Comparison of ENCODE assay signal across 8 mouse cellular contexts in the genomic region with DNA sequence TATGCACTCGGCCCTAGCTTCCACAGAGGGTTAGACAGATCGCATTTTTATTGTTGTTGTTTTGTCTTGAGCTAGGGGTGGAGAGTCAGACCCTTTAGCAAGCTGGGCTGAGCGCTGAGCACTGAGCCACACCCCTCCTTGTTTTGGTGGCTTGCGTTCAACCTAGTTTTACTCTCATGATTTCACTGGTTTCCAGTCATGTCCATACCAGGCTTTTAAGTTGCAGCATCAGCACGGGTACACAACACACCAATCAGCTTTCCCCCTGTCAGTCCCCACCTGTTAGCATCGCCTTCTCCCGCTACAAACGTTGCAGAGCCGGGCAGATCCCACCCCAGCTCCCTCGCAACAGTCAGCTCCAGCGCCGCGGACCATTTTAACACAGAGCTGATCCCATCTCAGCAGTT. TPM values are rescaled to one million over a fixed set of nuclear protein-coding genes. Genes with fewer than 3 reads are reported as not detected.
DNase-seq lines count a peak whose midpoint lies in the region; ATAC-seq lines count a peak whose summit lies in the region.

No protein-coding gene starts in this region.

- peaks cover 21% of the 10 kb centered on the region for H3K36me3 ChIP-seq in heart, embryonic 13.5 days
- peaks cover 16% of the 10 kb centered on the region for H3K36me3 ChIP-seq in hindbrain, embryonic 10.5 days

- peak overlapping the region; percentile 91 for H3K27ac ChIP-seq in heart, embryonic 13.5 days (replicated peaks)
- peak overlapping the region; percentile 95 for H3K27ac ChIP-seq in hindbrain, embryonic 10.5 days

- under 1% methylated on average over 13 of the region's 13 CpGs for WGBS in heart, embryonic 13.5 days
- 1% methylated on average over 13 of the region's 13 CpGs for WGBS in hindbrain, embryonic 10.5 days

- 0 out of 2 replicates have a peak, but pooled peaks have one; percentile 8 for ATAC-seq in heart, embryonic 13.5 days (ENCODE audit: extremely low read depth, insufficient number of reproducible peaks, low FRiP score, low TSS enrichment)
- peak; percentile 72 for ATAC-seq in megakaryocyte-erythroid progenitor cell, adult 5-6 weeks (replicated peaks; ENCODE audit: low FRiP score, low TSS enrichment, poor library complexity, severe bottlenecking)

- peaks cover 20% of the 10 kb centered on the region for H3K4me1 ChIP-seq in heart, embryonic 13.5 days
- H3K4me1 ChIP-seq in hindbrain, embryonic 10.5 days (replicated peaks), result peaks cover 23% of the 10 kb centered on the region

- intact Hi-C loops in heart, postnatal 10 days (cut with DNase I), result loop anchor here (2.0 kb wide), 1 partner anchor 52 kb away; a partner anchor contains a TSS

- no peaks in the 10 kb centered on the region for H3K9me3 ChIP-seq in heart, embryonic 13.5 days
- H3K9me3 ChIP-seq in hindbrain, embryonic 10.5 days, result no peaks in the 10 kb centered on the region

- H3K4me3 ChIP-seq in heart, embryonic 13.5 days, result peak overlapping the region; percentile 78
- peak overlapping the region; percentile 68 for H3K4me3 ChIP-seq in hindbrain, embryonic 10.5 days

- H3K9ac ChIP-seq in heart, embryonic 13.5 days, result peak overlapping the region; percentile 79

- no peak for DNase-seq in heart, postnatal 10 days
- peak; percentile 59 for DNase-seq in MEL-GATA-1-ER (ENCODE audit: extremely low read depth, low read depth)
- DNase-seq in hindbrain, embryonic 10.5 days (ENCODE audit: low spot score), result no peak
- DNase-seq in ovary, postnatal 10 days (ENCODE audit: low spot score), result no peak
- no peak for DNase-seq in kidney, postnatal 10 days
- no peak for DNase-seq in cerebellum, postnatal 4 days (ENCODE audit: low spot score in 2 of 2)

- no peaks in the 10 kb centered on the region for H3K27me3 ChIP-seq in heart, embryonic 13.5 days (replicated peaks)
- H3K27me3 ChIP-seq in hindbrain, embryonic 10.5 days (ENCODE audit: insufficient read depth, poor library complexity, severe bottlenecking), result no peaks in the 10 kb centered on the region

- peak overlapping the region; percentile 84 for H3K4me2 ChIP-seq in heart, embryonic 13.5 days

RNA-seq across cellular contexts. Expression of a gene that starts 0.4 kb away (rescaled TPM):
- polyA plus RNA-seq in heart, embryonic 13.5 days (2015; fragmentation: Nextera tagmentation; extraction: Ambion mirVana), result 30.8 and 34.1 TPM in 2 replicates
- total RNA-seq in heart, postnatal 10 days (2021), result 1 to 10 TPM; 8.3 to 9.1 TPM
- polyA plus RNA-seq in hindbrain, embryonic 10.5 days (2016; fragmentation: Nextera tagmentation; extraction: Ambion mirVana), result 38.4 and 59.5 TPM in 2 replicates
- total RNA-seq in megakaryocyte-erythroid progenitor cell, adult 5-6 weeks (2014; fragmentation: Nextera tagmentation), result 25.1 and 35.8 TPM in 2 replicates
- 73.5 and 83.5 TPM in 2 replicates for total RNA-seq in megakaryocyte-erythroid progenitor cell, adult 5-6 weeks (2017)

RNA-seq across cellular contexts. Expression of a gene that starts 25.6 kb away (rescaled TPM):
- 0.25 and 0.32 TPM in 2 replicates for polyA plus RNA-seq in heart, embryonic 13.5 days (2015; fragmentation: Nextera tagmentation; extraction: Ambion mirVana)
- under 1 TPM in 1 of 2 experiments, not detected in 1; 0.31 TPM for total RNA-seq in heart, postnatal 10 days (2021)
- polyA plus RNA-seq in hindbrain, embryonic 10.5 days (2016; fragmentation: Nextera tagmentation; extraction: Ambion mirVana), result 0.92 and 1.3 TPM in 2 replicates
- not detected in 2 replicates for total RNA-seq in megakaryocyte-erythroid progenitor cell, adult 5-6 weeks (2014; fragmentation: Nextera tagmentation)
- total RNA-seq in megakaryocyte-erythroid progenitor cell, adult 5-6 weeks (2017), result not detected in 2 replicates

RNA-seq across cellular contexts. Expression of a gene that starts 51.2 kb away (rescaled TPM):
- polyA plus RNA-seq in heart, embryonic 13.5 days (2015; fragmentation: Nextera tagmentation; extraction: Ambion mirVana), result 34.9 and 38.4 TPM in 2 replicates
- total RNA-seq in heart, postnatal 10 days (2021), result 10 to 100 TPM; 28.4 to 28.5 TPM
- polyA plus RNA-seq in hindbrain, embryonic 10.5 days (2016; fragmentation: Nextera tagmentation; extraction: Ambion mirVana), result 50.7 and 79.2 TPM in 2 replicates
- total RNA-seq in megakaryocyte-erythroid progenitor cell, adult 5-6 weeks (2014; fragmentation: Nextera tagmentation), result 184 and 210 TPM in 2 replicates
- 214 and 233 TPM in 2 replicates for total RNA-seq in megakaryocyte-erythroid progenitor cell, adult 5-6 weeks (2017)

Comparison
In these comparisons a context has a peak if more than half of its experiments do, and no peak if none do; other contexts are left out.
1. RNA of a gene that starts 51.2 kb away (total RNA-seq): 184 to 233 TPM in megakaryocyte-erythroid progenitor cell, adult 5-6 weeks; 28.4 to 28.5 TPM in heart, postnatal 10 days; every median in the first group is over 4 times any median in the second.